Mouse (Mus musculus) kidney, adult 2 months (tissue): ENCODE results near the gene Per1.

ENCODE experiments used
- CTCF ChIP-seq: fragments of 200-500 bp; conservative IDR thresholded peaks from 2 replicates; pipeline ENCODE4 v1.5.1; 2011; ENCODE audit warnings: low read depth, mild to moderate bottlenecking, control low read depth, low read length, moderate library complexity, mixed read lengths; ENCODE audit not compliant: insufficient read depth, insufficient read length
- POLR2A ChIP-seq: fragments of 200-500 bp; IDR thresholded peaks from one replicate; pipeline ENCODE4 v1.6.1; 2011; ENCODE audit warnings: low read depth, low read length, control low read depth

GRCm38 (mm10) chr11:69151004-69151403, 56.0 kb downstream of the Per1 start:
- no peak for TF ChIP-seq POLR2A
- TF ChIP-seq CTCF: no peak
